Mouse (Mus musculus) neural tube, embryonic 14.5 days (tissue): ENCODE results near the gene Il17rd. TPM values are rescaled to one million over a fixed set of nuclear protein-coding genes. Genes with fewer than 3 reads are reported as not detected.

ENCODE experiments used
- ATAC-seq: fragments of 200-750 bp; cut with Nextera tagmentation; 2 replicates; pipeline ENCODE4 v1.8.0; 2017; ENCODE audit warnings: low read depth, mild to moderate bottlenecking, moderate TSS enrichment, moderate library complexity
- H3K27ac ChIP-seq: fragments of 300-500 bp; sonication (generic); 2 replicates; pipeline ENCODE4 v1.5.1; 2014; ENCODE audit warnings: low read depth, mild to moderate bottlenecking, control low read depth, low read length, moderate library complexity, mixed read lengths
- H3K27me3 ChIP-seq: fragments of 300-500 bp; sonication (generic); 2 replicates; pipeline ENCODE4 v1.6.1; 2014; ENCODE audit warnings: low read length; ENCODE audit not compliant: control insufficient read depth, insufficient read depth
- H3K36me3 ChIP-seq: fragments of 300-500 bp; sonication (generic); 2 replicates; pipeline ENCODE4 v1.6.1; 2014; ENCODE audit warnings: low read length, mixed read lengths; ENCODE audit not compliant: control insufficient read depth, insufficient read depth
- H3K4me1 ChIP-seq: fragments of 300-500 bp; sonication (generic); 2 replicates; pipeline ENCODE4 v1.6.1; 2014; ENCODE audit warnings: low read length; ENCODE audit not compliant: control insufficient read depth, insufficient read depth
- H3K4me2 ChIP-seq: fragments of 300-500 bp; sonication (generic); 2 replicates; pipeline ENCODE4 v1.6.1; 2014; ENCODE audit warnings: mild to moderate bottlenecking, low read depth, low read length, control low read depth
- H3K4me3 ChIP-seq: fragments of 300-500 bp; sonication (generic); 2 replicates; pipeline ENCODE4 v1.5.1; 2014; ENCODE audit warnings: low read depth, low read length, control low read depth, mixed read lengths
- H3K9ac ChIP-seq: fragments of 300-500 bp; sonication (generic); replicated peaks from 2 replicates; pipeline ENCODE4 v1.6.1; 2014; ENCODE audit warnings: low read depth, mild to moderate bottlenecking, control low read depth, low read length, mixed read lengths
- H3K9me3 ChIP-seq: fragments of 300-500 bp; sonication (generic); 2 replicates; pipeline ENCODE4 v1.6.1; 2016; ENCODE audit warnings: low read length; ENCODE audit not compliant: control insufficient read depth
- whole genome bisulfite sequencing: fragments of 180-500 bp; shearing (Covaris S2); extraction: QIAGEN DNeasy Blood & Tissue Kit; methylation state at CpG from one replicate; pipeline ENCODE4 v1.1.7; 2014; 5-methylcytosine and 5-hydroxymethylcytosine counted together
- polyA plus RNA-seq: library from polyadenylated mRNA; unstranded; fragments of >200 nt; fragmentation: Nextera tagmentation; extraction: Ambion mirVana; gene quantifications from 2 replicates; pipeline ENCODE4 v1.2.1, GENCODE M21; 2014

Gene Il17rd
- polyA plus RNA-seq, 1 experiment from 2014 or later: 2.1 TPM

GRCm38 (mm10) chr14:27071985-27072384, 33.2 kb downstream of the Il17rd start:
- no peaks in the 10 kb centered on the region for H3K27me3 ChIP-seq
- no peak for ATAC-seq
- H3K4me2 ChIP-seq: no peak overlapping the region
- WGBS: 10% methylated on average over 3 of the region's 3 CpGs
- no peaks in the 10 kb centered on the region for H3K9me3 ChIP-seq
- no peaks in the 10 kb centered on the region for H3K36me3 ChIP-seq
- H3K27ac ChIP-seq: no peak overlapping the region
- H3K4me3 ChIP-seq: no peak overlapping the region
- H3K4me1 ChIP-seq: peaks cover 28% of the 10 kb centered on the region
- no peak overlapping the region for H3K9ac ChIP-seq

- Histone ChIP-seq H3K27me3 (no peaks in the 10 kb centered on the region), H3K27ac (no peak overlapping the region), H3K4me1 (peaks cover 14% of the 10 kb centered on the region), H3K4me2 (no peak overlapping the region), H3K9me3 (no peaks in the 10 kb centered on the region), H3K9ac (no peak overlapping the region), H3K36me3 (no peaks in the 10 kb centered on the region), H3K4me3 (no peak overlapping the region)
- ATAC-seq: no peak
- 73% methylated on average over 6 of the region's 6 CpGs for WGBS
Observed at GRCm38 (mm10) chr14:27075084-27075483, 36.3 kb downstream of the Il17rd start.

GRCm38 (mm10) chr14:27075909-27076521, 37.3 kb downstream of the Il17rd start:
- Histone ChIP-seq H3K4me3 (no peak overlapping the region), H3K27ac (no peak overlapping the region), H3K9ac (no peak overlapping the region), H3K27me3 (no peaks in the 10 kb centered on the region), H3K9me3 (no peaks in the 10 kb centered on the region), H3K4me2 (no peak overlapping the region), H3K4me1 (peaks cover 10% of the 10 kb centered on the region), H3K36me3 (no peaks in the 10 kb centered on the region)
- whole genome bisulfite sequencing: 52% methylated on average over 8 of the region's 8 CpGs
- peak; percentile 44 for ATAC-seq

GRCm38 (mm10) chr14:27076522-27076920, 37.8 kb downstream of the Il17rd start:
- Histone ChIP-seq H3K27me3 (no peaks in the 10 kb centered on the region), H3K4me1 (peaks cover 10% of the 10 kb centered on the region), H3K36me3 (no peaks in the 10 kb centered on the region), H3K9ac (no peak overlapping the region), H3K9me3 (no peaks in the 10 kb centered on the region), H3K4me2 (no peak overlapping the region), H3K27ac (no peak overlapping the region), H3K4me3 (no peak overlapping the region)
- no peak for ATAC-seq
- WGBS: 92% methylated on average over 2 of the region's 2 CpGs

GRCm38 (mm10) chr14:27081536-27082275, 43.0 kb downstream of the Il17rd start:
- H3K27ac ChIP-seq: no peak overlapping the region
- H3K9me3 ChIP-seq: no peaks in the 10 kb centered on the region
- H3K36me3 ChIP-seq: no peaks in the 10 kb centered on the region
- 0 out of 2 replicates have a peak, but pooled peaks cover under 1% of the 10 kb centered on the region for H3K4me1 ChIP-seq
- H3K9ac ChIP-seq: no peak overlapping the region
- H3K4me2 ChIP-seq: no peak overlapping the region
- 69% methylated on average over 5 of the region's 5 CpGs for WGBS
- no peak for ATAC-seq
- H3K27me3 ChIP-seq: no peaks in the 10 kb centered on the region
- H3K4me3 ChIP-seq: no peak overlapping the region

- ATAC-seq: no peak
- H3K4me1 ChIP-seq: no peaks in the 10 kb centered on the region
- 91% methylated on average over 5 of the region's 5 CpGs for WGBS
- no peak overlapping the region for H3K27ac ChIP-seq
- H3K4me2 ChIP-seq: no peak overlapping the region
- no peaks in the 10 kb centered on the region for H3K9me3 ChIP-seq
- H3K27me3 ChIP-seq: no peaks in the 10 kb centered on the region
- no peak overlapping the region for H3K4me3 ChIP-seq
- H3K9ac ChIP-seq: no peak overlapping the region
- no peaks in the 10 kb centered on the region for H3K36me3 ChIP-seq
Observed at GRCm38 (mm10) chr14:27085471-27085870, 46.7 kb downstream of the Il17rd start.

- Histone ChIP-seq H3K9ac (no peak overlapping the region), H3K4me1 (no peaks in the 10 kb centered on the region), H3K4me3 (no peak overlapping the region), H3K36me3 (no peaks in the 10 kb centered on the region), H3K4me2 (no peak overlapping the region), H3K27me3 (no peaks in the 10 kb centered on the region), H3K9me3 (no peaks in the 10 kb centered on the region), H3K27ac (no peak overlapping the region)
- 81% methylated on average over 4 of the region's 4 CpGs for WGBS
- ATAC-seq: no peak
Observed at GRCm38 (mm10) chr14:27085999-27086398, 47.3 kb downstream of the Il17rd start.

GRCm38 (mm10) chr14:27094247-27094646, 55.5 kb downstream of the Il17rd start:
- Histone ChIP-seq H3K9me3 (no peaks in the 10 kb centered on the region), H3K27ac (no peak overlapping the region), H3K36me3 (no peaks in the 10 kb centered on the region), H3K27me3 (no peaks in the 10 kb centered on the region), H3K4me2 (no peak overlapping the region), H3K4me3 (no peak overlapping the region), H3K9ac (no peak overlapping the region), H3K4me1 (no peaks in the 10 kb centered on the region)
- WGBS: 61% methylated on average over 5 of the region's 5 CpGs
- ATAC-seq: no peak

GRCm38 (mm10) chr14:27096133-27096532, 57.4 kb downstream of the Il17rd start:
- Histone ChIP-seq H3K27me3 (no peaks in the 10 kb centered on the region), H3K4me1 (no peaks in the 10 kb centered on the region), H3K36me3 (no peaks in the 10 kb centered on the region), H3K9me3 (no peaks in the 10 kb centered on the region), H3K9ac (0 out of 2 replicates have a peak overlapping the region, but pooled peaks have one; percentile 16), H3K4me3 (no peak overlapping the region), H3K27ac (no peak overlapping the region), H3K4me2 (no peak overlapping the region)
- WGBS: 61% methylated on average over 9 of the region's 9 CpGs
- no peak for ATAC-seq
